Mouse (Mus musculus): ENCODE data around the gene B4galnt2.
"Not testable (repeated sequence)": the region's sequence is repeated elsewhere in the genome, so short reads cannot be mapped to it uniquely, and the experiment has no call there.

The B4galnt2 gene

DNA sequence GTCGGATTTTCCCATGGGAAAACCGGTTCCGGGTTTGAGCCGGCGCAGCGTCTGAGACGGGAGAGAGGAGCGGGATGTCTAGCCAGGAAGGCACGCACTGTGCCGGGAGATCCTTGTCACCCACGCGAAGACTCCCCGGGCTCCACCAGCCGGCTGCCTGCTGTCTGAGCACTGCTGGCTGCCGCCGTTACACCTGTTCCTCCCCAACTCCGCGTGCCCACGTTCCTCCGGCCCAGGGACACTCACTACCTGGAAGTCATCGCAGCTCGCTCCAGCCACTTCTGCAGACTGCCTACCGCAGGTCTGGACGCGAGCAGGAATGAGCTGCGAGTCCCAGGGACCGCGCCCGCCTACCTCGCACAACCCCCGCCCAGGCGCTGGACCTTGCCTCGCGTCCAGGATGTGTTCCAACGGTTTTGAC lies at the start of gene B4galnt2:
Gene B4galnt2 (minus strand): TSS at position 321 of the 421 bp plus-strand sequence.
- ATAC-seq (ENCODE audit: insufficient number of reproducible peaks, low FRiP score, low TSS enrichment) = no peak

DNA sequence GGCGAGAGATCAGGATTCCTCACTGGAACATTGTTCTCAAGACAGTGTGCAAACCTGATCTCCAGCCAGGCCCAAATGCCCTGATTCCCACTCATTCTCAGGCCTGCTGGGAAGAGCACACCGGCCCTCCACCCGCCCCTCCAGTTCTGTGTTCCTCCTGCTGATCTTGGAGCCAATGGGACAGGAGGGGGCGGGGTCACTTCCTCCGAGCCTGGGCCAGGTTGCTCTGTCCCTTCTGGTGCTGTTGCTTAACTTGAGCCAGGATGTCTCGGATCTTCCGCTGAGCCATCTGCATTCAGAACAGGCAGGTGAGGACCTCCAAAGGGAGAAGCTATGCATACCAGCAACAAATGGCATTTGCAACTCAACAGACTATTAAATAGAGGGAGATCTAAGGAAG lies 48.6 kb upstream of the B4galnt2 start:
- no peak for ATAC-seq (ENCODE audit: insufficient number of reproducible peaks, low FRiP score, low TSS enrichment)

GRCm38 (mm10) chr11:95959152-95959551 lies 44.5 kb upstream of the B4galnt2 start:
- ATAC-seq (ENCODE audit: insufficient number of reproducible peaks, low FRiP score, low TSS enrichment) = no peak

DNA sequence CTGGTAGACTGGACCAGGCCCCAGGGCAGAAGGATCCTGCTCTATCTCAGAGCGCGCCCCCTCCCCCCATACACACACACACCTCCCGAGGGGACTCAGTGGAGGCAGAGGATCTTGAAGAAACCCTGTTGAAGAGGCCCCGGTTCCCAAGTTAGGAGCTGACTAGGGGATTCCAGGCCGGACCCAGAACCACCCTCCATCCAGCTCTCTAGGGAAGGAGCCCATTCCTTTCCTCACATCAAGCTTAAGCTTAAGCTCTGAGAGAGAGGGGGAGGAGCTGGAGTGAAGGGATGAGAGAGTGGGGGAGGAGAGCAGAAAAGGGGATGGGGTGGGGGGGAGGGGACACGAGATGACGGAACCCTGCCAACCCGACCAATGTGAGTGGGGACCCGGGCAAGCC lies 43.6 kb upstream of the B4galnt2 start:
- no peak for ATAC-seq (ENCODE audit: insufficient number of reproducible peaks, low FRiP score, low TSS enrichment)

DNA sequence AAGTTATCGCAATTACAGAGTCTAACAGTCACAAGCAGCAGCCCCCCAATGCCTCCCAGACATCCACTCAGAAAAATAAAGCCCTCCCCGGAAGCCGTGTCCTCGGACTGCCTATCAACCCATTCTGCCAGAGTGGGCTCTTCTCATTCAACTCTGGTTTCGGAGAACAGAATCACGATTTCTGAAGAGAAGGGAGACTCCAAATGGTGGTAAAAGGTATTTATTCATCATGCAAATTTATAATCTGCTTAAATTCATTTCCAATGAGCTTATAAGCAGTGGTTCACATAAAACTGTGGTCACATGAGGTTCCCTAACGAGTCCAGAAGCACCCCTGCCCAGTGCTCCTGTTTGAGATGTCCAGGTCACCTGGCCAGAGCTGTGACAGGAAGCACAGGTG lies 42.7 kb upstream of the B4galnt2 start:
- ATAC-seq (ENCODE audit: insufficient number of reproducible peaks, low FRiP score, low TSS enrichment) = no peak

GRCm38 (mm10) chr11:95953313-95953712 lies 38.6 kb upstream of the B4galnt2 start:
- ATAC-seq (ENCODE audit: insufficient number of reproducible peaks, low FRiP score, low TSS enrichment) = no peak

DNA sequence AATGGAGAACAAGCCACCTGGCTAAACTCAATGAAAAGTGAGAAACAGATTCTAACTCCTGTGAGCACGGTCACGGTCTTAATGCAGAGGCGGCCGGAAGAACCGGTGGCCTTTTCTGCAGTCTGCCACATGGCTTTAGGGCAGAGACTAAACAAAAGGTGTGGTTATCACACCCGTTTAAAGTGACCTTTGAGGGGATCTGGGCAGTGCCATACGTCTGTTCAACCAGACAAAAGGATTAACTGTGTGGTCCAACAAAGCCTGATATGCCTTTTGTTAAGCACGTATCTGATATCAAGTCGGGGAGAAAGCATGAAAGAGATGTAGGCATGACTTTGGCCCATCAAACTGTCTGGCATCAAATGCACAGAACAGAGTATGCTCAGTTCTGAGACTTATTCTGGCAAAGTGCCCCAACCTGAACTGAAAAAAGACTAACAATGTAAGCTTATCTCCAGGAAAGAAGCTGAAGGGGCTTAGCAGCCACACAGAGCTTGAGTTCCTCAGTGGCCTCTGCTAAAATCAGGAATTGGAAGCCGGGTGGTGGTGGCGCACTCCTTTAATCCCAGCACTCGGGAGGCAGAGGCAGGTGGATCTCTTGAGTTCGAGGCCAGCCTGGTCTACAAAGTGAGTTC lies 31.3 kb upstream of the B4galnt2 start:
- no peak for ATAC-seq (ENCODE audit: insufficient number of reproducible peaks, low FRiP score, low TSS enrichment)

DNA sequence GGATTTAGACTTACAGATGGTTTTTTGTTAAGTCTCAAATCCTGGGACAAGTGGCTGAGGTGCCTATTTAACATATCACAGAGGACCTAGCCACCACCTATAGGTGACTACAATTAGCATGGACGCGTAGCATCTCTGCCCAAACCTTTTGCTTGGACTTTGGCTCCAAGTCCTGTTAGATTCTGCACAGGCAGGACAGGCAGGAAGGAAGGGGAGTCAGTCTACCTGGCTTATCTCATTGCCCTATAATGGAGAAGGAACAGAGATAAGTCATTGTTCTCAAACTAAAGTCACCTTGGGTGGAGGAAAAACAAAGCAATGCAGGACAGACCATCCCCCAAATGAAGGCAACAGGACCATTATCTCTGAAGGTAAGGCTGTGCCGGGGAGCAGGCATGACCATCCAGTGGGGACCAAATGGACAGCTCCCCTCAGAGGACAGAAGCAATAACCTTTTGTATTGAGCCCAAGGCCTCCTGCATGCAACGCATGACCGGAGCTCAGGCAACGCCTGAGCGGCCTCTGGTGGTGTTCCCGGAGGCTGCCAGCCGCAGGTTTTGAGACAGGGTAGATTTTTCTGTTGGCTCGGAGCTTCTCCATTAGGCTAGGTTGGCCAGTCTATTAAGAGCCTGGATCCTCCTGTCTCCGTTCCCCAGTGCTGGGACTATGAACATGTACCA lies 25.3 kb upstream of the B4galnt2 start:
- ATAC-seq (ENCODE audit: insufficient number of reproducible peaks, low FRiP score, low TSS enrichment) = no peak

- no peak for ATAC-seq (ENCODE audit: insufficient number of reproducible peaks, low FRiP score, low TSS enrichment)
Measured at GRCm38 (mm10) chr11:95936409-95936808, 21.7 kb upstream of the B4galnt2 start.

- not testable (repeated sequence) for ATAC-seq (ENCODE audit: insufficient number of reproducible peaks, low FRiP score, low TSS enrichment)
Measured at GRCm38 (mm10) chr11:95932168-95932567, 17.5 kb upstream of the B4galnt2 start.

DNA sequence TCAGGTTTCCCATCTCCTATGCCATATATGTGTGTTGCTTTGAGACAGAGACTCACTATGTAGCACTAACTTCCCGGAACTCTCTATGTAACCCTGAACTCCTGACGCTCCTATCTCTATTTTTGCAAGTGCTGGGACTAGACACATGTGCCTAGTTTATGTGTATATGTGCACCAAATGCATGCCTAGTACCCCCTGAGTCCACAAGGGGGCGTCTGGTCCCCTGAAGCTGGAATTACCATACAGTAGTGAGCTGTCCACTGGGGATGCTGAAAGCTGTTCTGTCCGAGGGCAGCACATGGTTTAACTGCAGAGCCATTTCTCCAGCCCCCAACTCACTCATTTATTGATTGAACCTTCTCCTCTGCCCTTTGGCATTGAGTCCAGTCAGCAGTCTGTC lies 11.7 kb upstream of the B4galnt2 start:
- ATAC-seq (ENCODE audit: insufficient number of reproducible peaks, low FRiP score, low TSS enrichment) = no peak

GRCm38 (mm10) chr11:95925976-95926375 lies 11.3 kb upstream of the B4galnt2 start:
- no peak for ATAC-seq (ENCODE audit: insufficient number of reproducible peaks, low FRiP score, low TSS enrichment)

DNA sequence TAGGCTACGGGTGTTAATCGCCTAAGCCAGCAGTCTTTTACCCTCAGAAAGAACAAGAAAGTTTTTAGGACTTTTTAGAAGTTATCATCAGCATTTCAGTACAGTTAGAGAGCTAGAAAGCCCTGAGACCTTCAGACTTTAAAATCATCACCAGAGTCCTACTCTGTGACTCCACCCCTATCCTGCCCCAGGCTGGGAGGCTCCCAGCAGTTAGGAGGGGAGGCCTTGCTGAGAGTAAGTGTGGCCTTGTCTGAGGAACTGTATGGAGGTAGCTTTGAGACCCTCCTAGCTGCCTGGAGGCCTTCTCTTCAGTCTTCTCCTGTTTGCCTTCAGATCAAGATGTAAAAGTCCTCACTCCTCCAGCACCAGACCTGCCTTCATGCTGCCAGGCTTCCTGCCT lies 9.5 kb upstream of the B4galnt2 start:
- no peak for ATAC-seq (ENCODE audit: insufficient number of reproducible peaks, low FRiP score, low TSS enrichment)

DNA sequence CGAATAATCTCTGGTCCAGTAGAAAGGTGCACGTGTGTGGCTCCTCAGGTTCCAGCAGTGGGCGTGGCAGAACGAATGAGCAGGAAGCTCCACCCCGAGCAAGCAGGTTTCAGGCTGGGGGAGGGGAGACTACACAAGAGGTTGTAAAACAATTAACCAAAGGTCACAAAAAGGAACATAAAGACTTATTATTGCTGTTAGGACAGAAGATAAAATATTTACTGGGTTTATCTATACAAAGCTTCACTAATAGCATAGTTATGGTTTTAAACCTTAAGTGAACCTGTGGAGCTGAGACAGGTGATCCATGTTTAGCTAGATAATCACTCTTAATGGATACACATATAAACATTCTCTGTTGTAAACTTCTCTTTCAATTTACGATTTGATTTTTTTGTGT lies 8.8 kb upstream of the B4galnt2 start:
- not testable (repeated sequence) for ATAC-seq (ENCODE audit: insufficient number of reproducible peaks, low FRiP score, low TSS enrichment)

GRCm38 (mm10) chr11:95921991-95922621 lies 7.4 kb upstream of the B4galnt2 start:
- no peak for ATAC-seq (ENCODE audit: insufficient number of reproducible peaks, low FRiP score, low TSS enrichment)

- no peak for ATAC-seq (ENCODE audit: insufficient number of reproducible peaks, low FRiP score, low TSS enrichment)
Measured at GRCm38 (mm10) chr11:95916426-95916825, 1.7 kb upstream of the B4galnt2 start.

DNA sequence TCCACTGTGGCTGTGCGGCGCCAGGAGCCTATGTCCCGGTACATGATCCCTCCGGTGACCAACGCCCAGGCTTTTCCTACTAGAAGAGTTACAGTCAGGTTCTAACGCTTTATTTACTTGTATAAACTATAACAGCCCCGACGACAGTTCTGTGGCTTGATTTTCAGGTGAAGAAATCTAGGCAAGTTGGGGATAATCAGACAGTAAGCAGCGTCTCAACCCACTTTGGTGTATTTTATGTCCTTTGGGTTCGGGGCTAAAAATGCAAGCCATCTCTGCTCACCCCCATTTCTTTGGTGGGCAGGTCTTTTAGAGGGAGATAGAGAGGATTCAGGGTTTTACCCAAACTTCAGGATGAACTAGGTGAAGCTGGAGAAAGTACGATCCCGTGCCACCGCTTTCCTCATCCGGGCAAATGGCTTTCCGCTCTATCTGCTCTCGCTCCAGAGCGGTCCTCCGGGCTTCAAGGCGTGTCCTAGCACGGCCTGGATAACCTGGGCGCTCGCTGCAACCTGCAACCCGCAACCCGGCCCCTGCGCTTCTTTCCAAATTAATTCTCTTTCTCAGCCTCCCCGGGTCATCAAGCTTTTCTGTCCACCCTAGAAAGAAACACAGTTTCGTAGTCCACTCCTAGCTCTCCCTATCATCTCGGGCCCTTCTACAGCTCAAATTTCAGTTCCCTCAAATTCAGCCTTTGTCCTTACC lies 467 bp upstream of the B4galnt2 start:
- ATAC-seq (ENCODE audit: insufficient number of reproducible peaks, low FRiP score, low TSS enrichment) = no peak

DNA sequence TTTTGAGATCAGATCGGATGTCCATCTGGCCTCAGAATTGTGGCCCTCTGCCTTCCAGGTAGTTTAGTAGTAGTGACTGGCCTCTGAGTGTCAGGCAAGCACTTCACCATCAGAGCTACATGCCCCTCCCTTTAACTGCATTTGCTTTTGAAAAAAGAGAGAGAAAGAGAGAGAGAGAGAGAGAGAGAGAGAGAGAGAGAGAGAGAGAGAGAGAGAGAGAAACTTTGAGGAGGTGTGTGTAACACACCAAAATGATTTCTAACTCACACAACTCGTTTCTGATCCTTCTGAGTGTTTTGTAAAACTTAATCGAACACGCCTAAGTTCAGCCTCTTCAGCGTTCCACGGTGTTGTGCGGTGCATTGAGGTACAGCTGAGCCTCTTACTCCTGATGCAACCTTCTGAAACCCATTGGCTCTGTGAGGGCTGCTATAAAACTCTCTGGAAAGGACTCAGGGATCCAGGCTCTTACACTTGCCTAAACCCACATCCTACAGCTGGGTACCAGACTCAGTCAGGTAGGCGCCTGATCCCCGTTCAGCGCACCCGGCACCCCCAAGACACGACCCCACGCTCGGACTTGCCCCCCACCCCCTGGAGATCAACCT lies 628 bp downstream of the B4galnt2 start:
- no peak for ATAC-seq (ENCODE audit: insufficient number of reproducible peaks, low FRiP score, low TSS enrichment)

DNA sequence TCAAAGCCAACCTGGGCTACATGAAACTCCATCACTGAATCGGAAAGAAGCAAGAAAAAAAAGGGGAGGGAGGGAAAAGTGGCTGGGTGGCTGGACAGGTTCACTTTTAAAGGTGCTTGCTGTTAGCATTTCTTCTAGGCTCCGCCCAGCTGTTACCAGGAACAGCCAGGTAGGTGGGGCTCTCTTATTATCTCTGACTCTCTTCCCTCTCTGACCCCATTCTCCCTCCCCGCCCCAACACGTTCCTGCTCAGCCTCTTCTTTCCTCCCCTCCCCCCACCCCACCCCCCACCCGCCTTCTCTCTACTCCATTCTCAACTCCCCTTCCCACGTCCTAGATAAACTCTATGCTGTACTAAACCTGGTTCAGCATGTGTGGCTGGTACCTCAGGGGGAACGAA lies 3.1 kb downstream of the B4galnt2 start:
- no peak for ATAC-seq (ENCODE audit: insufficient number of reproducible peaks, low FRiP score, low TSS enrichment)

GRCm38 (mm10) chr11:95907805-95908524 lies 6.7 kb downstream of the B4galnt2 start:
- no peak for ATAC-seq (ENCODE audit: insufficient number of reproducible peaks, low FRiP score, low TSS enrichment)
